Mouse (Mus musculus): ENCODE data around the gene Gale.

The Gale gene

DNA sequence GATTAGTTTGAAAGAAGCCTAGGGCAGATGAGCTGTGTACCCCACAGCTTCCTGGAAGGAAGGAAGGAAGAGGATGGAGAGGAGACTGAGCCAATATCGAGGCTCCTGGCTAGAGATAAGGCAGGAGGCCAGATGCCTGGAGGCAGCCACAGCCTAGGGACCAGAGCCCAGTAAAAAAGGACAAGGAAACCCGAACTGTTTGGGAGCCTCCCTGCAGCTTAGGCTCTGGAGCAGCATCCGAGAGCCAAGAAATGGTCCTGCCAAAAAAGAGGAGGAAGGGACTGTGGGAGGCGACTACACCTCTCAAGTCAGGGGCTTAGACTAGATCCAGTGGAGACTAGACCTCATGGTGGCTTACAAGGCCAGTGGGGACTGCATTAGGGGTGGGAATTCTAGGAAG, 20.1 kb upstream of the Gale start:
- DNase-seq (ENCODE audit: low spot score in 2 of 2): no peak

DNA sequence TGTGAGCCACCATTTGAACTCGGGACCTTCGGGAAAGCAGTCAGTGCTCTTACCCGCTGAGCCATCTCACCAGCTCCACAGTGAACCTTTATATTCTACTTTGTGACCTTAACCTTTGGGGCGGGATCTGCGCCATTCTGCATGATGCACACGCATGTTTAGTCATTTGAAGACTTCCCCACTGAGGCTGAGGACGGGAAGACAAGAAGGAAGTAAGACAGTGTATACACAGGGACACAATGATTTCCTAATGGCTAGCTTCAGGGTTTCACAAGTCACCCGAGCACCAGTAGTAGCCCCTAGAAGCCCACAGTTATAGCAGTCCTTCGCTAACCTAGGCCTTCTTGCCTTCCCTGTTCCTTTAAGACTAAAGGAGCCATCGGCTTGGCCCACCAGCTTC, 17.8 kb upstream of the Gale start:
- no peak for DNase-seq (ENCODE audit: low spot score in 2 of 2)

DNA sequence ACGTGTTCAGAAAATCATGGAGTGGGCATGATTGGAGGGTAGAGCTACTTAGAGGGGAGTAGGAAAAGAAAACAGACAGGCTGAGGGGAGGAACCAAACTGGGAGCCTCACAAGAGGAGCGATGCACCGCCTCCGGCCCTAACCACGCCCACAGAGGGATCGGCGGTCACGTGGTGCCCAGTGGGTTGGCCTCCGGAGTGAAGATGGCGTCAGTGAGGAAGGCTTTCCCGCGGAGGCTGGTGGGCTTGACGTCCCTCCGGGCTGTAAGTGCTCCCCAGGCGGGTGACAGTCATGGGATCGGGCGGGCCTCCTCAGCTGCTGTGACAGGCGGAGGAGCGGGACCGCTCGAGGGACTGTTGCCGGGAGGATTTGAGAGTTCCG, 17.3 kb upstream of the Gale start, which contains the start of gene Hmgcl:
Gene Hmgcl, plus strand, starts transcription at position 171 of the 381 bp plus-strand sequence.
- peak; percentile 80 to 92 for DNase-seq (ENCODE audit: low spot score in 2 of 2)

DNA sequence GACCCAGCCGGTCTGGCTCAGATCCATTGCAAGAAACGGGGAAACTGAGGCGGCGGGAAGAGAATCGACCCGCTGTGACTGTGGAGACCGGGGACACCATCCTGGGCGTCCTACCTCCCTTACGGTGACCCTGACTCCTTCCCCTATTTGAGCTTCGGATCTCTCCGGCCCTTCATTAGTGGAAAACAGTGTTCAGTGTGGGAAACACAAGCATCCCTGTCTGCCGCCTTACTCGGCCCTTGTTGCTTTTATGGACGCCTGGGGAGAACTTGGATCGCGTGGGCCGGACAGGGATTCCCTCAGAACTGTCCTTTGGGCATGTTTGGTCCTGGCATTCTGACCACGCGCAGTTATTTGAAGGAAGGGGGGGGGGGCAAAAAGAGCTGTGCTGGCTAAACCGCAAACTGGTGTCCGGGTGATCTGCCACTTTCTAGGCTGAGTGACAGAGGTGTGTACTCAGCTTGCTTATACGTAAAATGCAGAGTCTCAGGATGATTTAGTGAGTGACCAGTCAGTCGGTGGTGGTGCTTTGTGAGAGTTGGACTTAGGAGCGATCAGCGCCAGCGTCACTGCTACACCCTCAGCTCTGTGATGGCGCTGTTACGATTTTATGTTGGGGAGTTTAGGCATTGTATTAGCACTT, 16.7 kb upstream of the Gale start:
- no peak for DNase-seq (ENCODE audit: low spot score in 2 of 2)

- DNase-seq (ENCODE audit: low spot score in 2 of 2): no peak
These were observed 15.4 kb upstream of the Gale start for GRCm38 (mm10) chr4:135948142-135948541.

GRCm38 (mm10) chr4:135949475-135949874, 14.1 kb upstream of the Gale start:
- no peak for DNase-seq (ENCODE audit: low spot score in 2 of 2)

DNA sequence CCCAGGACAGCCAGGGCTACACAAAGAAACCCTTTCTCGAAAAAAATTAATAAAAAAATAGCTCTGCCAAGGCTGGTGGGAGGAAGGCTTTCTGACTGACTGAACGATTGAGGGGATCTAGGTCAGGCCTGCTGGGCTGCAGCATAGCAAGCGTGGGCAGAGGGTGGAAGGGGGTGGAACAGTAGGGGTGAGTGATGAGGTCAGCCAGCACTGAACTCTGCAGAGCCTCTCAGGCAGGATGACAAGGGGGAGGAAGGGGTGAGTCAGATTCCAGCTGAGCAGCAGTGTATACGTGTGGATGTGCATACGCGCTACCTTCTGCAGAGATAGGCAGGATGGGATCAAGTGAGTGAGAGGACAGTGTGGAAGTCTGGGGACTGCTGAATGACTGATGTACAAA, 13.6 kb upstream of the Gale start:
- DNase-seq (ENCODE audit: low spot score in 2 of 2): no peak

DNA sequence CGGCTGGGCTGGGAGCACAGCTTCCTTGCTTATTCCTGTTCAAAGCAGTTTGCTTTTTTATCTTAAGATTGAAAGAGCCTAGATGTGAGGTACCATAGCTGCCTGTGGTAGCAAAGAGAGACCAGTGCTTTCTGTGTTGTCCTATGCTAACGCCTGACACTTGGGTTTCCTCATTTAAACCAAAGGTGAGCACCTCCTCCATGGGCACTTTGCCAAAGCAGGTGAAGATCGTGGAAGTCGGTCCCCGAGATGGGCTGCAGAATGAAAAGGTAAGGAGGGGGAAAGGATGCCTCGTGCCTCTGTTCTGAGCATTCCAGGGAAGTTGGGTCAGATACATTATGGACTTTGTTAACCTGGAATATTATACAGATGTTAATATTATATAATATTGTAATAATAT, 13.2 kb upstream of the Gale start:
- no peak for DNase-seq (ENCODE audit: low spot score in 2 of 2)

DNA sequence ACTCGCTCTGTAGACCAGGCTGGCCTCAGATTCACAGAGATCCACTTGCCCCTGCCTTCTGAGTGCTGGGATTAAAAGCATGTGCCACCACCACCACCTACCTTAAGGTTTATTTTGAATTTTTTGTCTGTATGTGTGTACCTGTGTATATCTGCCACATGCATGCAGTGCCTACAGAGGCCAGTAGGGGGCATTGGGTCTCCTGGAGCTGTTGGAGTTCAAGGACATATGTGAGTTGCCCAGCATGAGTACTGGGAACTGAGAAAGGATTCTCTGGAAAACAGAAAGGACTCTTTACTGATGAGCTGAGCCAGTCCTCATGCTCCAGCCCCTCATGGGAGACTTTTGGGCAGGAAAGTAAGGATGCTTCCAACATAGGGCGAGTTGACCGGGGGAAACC, 12.0 kb upstream of the Gale start:
- DNase-seq (ENCODE audit: low spot score in 2 of 2): no peak

DNA sequence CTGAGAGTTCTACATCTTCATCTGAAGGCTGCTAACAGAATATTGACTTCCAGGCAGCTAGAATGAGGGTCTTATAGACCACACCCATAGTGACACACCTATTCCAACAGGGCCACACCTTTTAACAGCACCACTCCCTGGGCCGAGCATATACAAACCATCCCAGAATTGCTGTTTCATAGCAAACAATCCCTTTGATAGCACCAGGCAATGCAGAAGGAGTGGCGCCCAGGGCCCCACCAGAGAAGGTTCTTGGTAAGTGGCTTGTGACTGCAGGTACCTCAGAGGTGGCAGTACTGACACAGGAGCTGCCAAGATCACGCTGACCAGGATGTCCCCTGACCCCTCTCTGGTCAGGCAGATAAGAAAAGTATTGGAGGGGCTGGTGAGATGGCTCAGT, 10.3 kb upstream of the Gale start:
- DNase-seq (ENCODE audit: low spot score in 2 of 2): no peak

DNA sequence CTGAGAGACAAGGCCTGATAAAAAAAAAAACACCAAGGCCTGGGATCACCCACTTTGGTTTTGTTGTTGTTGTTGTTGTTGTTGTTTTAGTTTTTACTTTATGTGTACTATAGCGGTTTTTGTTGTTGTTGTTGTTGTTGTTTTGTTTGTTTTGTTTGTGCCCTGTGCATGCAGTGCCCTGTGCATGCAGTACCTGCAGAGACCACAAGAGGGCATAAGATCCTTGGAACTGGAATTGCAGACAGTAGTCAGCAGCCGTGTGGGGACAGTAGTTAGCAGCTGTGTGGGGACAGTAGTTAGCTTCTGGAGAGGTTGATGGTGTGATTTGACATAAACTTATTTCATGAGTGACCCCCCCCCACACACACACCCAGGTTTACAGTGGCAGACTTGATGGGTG, 9.3 kb upstream of the Gale start:
- peak; percentile 62 to 79 for DNase-seq (ENCODE audit: low spot score in 2 of 2)

GRCm38 (mm10) chr4:135955886-135956285, 7.6 kb upstream of the Gale start:
- no peak for DNase-seq (ENCODE audit: low spot score in 2 of 2)

GRCm38 (mm10) chr4:135958354-135958753, 5.2 kb upstream of the Gale start:
- no peak for DNase-seq (ENCODE audit: low spot score in 2 of 2)

- peak; percentile 60 to 75 for DNase-seq (ENCODE audit: low spot score in 2 of 2)
These were observed 2.8 kb upstream of the Gale start for GRCm38 (mm10) chr4:135960717-135961116.

- DNase-seq (ENCODE audit: low spot score in 2 of 2): no peak
These were observed 1.8 kb upstream of the Gale start for GRCm38 (mm10) chr4:135961709-135962108.

- no peak for DNase-seq (ENCODE audit: low spot score in 2 of 2)
These were observed 1.3 kb upstream of the Gale start for GRCm38 (mm10) chr4:135962198-135962597.

- DNase-seq (ENCODE audit: low spot score in 2 of 2): no peak
These were observed 581 bp upstream of the Gale start for GRCm38 (mm10) chr4:135962946-135963345.

DNA sequence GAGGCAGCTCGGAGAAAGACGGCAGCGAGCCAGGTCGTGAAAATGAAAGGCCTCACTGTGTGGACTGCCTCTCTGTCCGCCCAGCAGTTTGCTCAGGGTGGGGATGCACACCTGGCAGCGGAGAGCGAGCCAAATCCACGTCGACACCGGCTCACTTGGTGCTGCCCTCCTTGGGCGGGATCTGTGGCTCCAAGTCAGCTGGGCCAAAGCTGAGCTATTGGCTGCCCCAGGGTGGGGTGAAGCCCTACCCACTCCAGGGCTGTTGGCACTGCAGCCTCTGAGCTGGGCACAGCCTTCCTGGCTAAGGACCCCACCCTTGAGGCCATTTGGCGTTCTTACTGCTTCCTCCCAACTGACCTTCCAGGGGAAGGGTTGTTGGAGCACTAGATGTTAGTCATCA, 899 bp downstream of the Gale start:
- no peak for DNase-seq (ENCODE audit: low spot score in 2 of 2)

- no peak for DNase-seq (ENCODE audit: low spot score in 2 of 2)
These were observed 1.6 kb downstream of the Gale start for GRCm38 (mm10) chr4:135965113-135965512.

- no peak for DNase-seq (ENCODE audit: low spot score in 2 of 2)
These were observed 2.8 kb downstream of the Gale start for GRCm38 (mm10) chr4:135966283-135966682.

- no peak for DNase-seq (ENCODE audit: low spot score in 2 of 2)
These were observed 3.7 kb downstream of the Gale start for GRCm38 (mm10) chr4:135967086-135967760.

- DNase-seq (ENCODE audit: low spot score in 2 of 2): no peak
These were observed 4.8 kb downstream of the Gale start for GRCm38 (mm10) chr4:135968271-135968869.

DNA sequence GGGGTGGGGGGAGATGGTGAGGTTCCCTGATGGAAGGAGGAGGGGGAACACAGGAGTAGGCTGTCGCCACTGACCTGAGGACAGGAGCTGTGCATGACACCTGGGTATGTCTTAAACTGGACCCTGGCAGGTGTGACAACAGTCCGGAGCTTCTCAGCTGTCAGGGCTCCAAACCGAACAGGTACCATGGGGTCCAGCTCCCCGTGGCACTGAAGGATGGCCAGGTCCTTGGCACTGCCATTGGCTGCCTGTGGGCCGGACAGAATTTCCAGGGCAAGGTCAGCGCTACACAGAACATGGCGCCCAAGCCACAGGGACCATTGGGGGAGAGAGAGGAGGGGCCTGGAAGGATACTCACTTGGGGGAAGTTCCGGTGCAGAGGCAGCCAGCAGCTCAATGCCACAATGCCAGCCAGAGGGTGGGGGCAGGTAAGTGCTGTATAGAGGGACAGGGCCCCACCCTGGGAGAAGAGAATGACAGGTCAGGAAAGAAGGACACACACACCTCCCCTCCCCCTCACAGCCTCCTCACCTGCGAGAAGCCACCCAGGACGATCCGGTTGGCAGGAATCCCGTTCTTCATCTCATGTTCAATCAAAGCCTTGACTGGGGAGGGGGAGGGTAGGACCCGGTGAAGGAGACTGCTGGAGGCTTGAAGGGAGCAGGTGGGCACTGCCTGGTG, 5.7 kb downstream of the Gale start:
- DNase-seq (ENCODE audit: low spot score in 2 of 2): no peak

Measured in cerebellum, postnatal 4 days (tissue).